Mouse (Mus musculus): ENCODE results near the gene Nrxn3.

GRCm38 (mm10) chr12:89613670-89614069 is 891.0 kb downstream of the Nrxn3 start:
- TF ChIP-seq CTCF (IDR thresholded peaks at IDR 0.05; ENCODE audit: control insufficient read depth, insufficient read depth, low read length) (no peak), POLR2A (IDR thresholded peaks at IDR 0.05; ENCODE audit: borderline replicate concordance, control insufficient read depth, low read depth, low read length) (no peak)
